Mouse (Mus musculus): ENCODE measurements at regions not wholly inside any gene's neighbourhood (a gene's known extent, or its start where the extent isn't known, plus 50 kb on each side); places are given as distances from the start of the nearest gene placed in this dataset.

DNA sequence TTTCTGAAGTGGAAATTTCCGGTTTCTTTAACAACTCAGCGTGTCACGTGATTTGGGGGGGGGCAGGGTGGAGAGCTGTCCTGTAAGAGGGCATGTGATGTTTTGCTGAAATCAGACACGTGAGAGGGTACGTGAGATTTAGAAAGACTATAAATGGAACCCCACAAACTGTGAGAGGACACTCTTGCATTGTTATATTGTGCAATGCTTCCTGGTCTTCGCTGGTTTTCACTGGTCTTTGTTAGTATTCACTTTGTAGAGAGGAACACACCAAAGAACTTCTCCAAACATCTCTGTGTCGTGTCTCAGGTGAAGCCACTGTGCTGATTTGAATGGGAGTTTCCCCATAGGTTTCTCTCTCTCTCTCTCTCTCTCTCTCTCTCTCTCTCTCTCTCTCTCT is 163.2 kb upstream of the Jun start:
- no peak for DNase-seq (ENCODE audit: low spot score)

DNA sequence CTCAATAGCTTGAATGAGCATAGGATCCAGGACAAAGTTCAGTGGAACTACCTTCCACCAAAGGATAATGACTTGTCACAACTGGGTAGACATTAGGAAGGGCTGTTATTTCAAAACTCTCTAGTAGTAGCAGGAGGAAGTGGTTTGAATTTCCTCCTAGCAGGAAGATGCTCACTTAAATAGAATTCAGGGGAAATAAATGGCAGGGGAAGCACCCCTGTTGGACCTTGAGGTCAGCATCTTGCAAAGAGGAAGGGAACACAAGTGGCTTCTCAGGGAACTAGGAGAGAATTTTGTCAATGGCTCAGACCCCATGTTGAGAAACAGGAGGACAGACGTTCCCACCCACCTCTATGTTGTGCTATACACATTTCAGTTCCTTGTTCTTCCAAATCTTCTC is 178.4 kb upstream of the Jun start:
- DNase-seq (ENCODE audit: low spot score) = no peak

DNA sequence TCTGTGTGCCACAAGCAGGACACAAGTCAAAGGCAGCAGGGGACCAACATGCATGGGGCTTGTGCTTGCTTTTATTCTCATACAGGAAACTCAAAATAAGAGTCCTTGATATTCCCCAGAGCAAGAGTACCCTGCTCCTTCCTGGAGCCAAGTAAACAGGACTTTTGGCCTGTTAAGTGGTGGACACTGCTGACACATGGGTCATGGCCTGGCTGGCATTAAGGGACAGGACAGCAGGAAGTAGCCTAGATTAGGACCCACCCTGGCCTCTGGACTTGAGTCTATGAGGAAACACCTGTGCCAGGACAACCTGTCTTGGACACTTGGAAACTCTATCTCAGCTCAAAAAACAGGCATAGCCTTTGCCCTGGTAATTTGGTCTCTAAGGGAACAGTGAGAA is 181.0 kb upstream of the Jun start:
- DNase-seq (ENCODE audit: low spot score) = no peak

DNA sequence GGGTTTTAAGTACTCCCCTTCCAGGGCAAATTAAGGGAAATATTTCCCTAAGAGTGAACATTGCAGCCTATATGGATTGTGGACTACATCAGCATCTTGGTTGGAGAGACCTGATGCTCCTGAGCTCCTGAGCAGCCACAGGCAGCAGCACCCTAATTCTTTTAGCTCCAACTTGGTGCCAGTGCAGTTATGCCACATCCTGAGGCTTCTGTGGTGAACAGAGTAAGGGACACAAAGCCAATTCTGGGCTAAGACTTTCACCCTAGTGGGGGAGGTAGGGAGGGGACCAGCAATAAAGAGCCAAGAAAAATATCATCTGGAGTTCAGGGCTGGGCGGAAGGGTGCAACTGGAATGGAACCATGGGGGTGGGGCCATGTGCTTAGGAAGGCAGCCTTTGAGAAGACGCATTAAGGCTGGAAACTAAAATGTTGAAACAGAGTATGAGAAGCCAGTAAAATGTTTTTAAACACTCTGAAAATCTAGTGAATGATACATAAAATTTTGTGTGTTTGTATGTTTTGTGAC is 182.1 kb upstream of the Jun start:
- no peak for DNase-seq (ENCODE audit: low spot score)

DNA sequence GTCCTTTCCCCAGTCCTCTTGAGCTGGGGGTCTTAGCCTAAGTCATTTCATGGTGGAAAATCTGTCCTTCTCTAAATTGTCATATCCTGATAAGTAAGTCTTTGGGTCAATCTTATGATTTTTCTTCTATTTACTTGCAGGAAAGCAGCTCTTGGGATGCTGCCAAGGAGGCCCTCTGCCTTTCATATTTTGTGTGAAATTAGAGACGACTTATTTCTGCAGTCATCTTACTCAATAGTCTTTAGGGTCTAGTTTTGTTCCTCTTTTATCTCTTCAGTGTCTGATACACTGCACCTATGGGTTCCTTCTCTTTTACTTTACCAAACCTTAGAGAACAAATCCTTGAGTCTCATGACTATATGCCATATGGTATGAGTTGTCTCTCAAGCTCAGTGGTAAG is 196.0 kb upstream of the Jun start:
- no peak for DNase-seq (ENCODE audit: low spot score)

DNA sequence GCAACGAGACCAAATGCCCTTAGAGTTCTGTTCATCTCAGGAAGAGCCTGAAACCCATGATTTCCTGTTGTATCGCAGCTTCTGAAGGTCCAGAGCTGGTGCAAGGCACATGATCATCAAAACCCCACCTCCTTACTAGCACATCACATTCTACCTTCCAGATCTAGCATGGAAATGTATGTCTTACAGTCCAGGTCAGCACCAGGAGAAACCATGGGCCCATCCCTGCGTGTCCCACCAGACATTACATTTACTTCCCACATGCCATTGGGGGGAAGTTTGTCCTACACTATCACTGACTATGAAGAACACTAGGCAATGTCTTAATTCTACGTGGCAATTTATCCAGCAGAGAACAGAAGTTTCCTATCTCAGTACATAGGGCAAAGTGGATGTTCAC is 197.0 kb upstream of the Jun start:
- no peak for DNase-seq (ENCODE audit: low spot score)

DNA sequence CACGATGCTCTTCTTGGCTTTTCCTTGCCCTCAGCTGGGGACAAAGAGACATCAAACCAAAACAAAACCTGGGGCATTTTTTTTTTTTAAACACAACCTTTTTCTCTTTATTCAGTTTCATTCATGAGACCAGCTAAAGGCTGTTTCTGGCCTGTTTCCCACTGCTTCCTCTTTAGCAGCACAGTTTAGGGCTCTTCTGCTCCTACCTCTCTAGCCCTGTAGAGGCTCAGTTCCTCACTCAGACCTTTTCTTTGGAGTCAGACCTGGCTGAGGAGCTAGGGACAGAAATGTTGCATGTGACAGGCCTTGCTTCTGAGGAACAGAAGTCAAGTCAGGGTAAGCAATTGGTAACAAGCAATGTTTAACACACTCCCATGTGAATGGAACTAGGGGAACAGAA is 198.1 kb upstream of the Jun start:
- DNase-seq (ENCODE audit: low spot score) = no peak

DNA sequence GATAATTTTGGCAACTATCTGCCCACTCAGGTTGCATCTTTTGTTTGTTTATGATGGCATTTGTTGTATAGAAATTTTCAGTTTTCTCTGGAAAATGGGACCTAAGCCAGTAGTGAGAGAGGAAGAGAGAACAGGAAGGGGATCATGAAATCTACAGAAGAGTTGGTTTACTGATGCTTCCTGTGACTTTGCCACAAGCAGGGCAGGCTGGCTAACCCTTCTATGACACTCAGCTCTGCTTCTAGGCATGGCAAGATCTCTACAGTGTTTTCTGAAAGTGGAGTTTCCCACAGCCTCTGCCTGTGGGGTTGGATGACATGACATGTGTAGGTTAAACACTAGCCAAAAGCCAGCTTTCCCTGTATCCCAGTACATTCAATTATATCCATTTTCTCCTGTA is 217.7 kb upstream of the Jun start:
- no peak for DNase-seq (ENCODE audit: low spot score)

DNA sequence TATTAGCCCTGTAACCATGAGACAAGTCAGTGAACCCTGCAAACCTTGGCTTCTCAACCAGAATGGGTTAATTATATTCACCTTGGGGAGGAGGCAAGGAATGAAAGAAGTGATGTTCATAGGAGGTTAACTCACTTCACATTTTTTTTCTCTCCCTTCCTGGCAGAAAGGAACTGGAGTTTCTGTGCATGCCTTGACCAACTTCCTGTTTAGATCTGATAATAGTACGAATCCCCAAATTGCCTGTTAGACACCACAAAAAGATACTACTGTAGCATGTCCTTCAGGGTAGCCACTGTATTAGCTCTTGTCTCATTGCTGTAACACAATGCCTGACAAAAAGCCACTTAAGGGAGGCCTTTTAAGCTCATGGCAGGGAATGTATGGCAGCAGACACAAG is 218.4 kb upstream of the Jun start:
- no peak for DNase-seq (ENCODE audit: low spot score)

DNA sequence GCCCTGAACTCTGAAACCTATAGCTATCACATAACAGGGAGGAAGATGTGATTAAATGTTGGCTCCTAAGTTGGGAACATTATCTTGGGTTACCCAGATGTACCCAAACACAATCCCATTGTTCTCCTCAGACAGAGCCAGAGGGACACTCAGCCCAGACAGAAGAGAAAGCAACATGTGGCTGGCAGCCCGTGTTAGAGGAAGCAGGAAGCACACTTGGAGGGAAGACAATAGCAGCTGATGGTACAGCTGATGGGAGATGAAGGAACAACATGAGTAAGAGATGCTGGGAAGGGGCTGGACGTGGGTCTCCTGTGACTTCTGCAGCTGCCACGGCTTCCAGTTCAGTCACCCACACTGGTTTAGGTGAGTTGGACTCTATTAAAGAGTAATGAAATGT is 224.2 kb upstream of the Jun start:
- no peak for DNase-seq (ENCODE audit: low spot score)

DNA sequence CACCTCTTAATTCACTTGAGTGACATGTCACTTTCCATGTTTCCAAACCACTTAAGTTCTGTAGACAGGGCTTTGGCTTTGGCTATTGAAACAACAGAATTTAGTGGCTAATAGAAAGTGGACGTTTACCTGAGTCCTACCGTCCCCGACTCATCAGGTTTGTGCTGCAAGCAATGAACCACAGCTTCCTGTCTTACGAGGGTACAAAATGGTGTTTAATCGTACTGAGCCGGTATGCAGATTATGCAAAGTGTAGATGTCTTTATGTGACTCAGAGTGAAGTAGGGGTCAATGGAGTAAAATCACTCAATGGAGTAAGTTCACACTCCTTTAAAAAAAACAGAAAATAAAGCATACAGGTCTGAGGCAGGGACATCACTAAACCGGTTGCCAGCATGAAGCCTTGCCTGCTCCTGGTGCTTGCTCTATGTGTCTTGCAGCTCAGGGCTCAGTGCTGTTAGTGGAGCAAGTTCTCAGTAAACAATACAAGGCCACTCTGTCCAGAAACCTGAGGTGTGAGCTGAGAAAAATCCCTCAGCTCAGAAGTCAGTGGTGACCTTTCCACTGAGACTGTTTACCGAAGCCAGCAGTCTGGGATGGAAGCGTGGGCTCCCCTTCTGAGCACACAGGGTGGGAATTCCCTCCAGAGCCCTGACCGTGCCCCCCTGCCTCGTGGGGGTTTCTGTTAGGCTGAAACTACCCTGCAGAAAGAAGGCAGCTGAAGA is 226.1 kb upstream of the Jun start:
- DNase-seq (ENCODE audit: low spot score) = no peak

DNA sequence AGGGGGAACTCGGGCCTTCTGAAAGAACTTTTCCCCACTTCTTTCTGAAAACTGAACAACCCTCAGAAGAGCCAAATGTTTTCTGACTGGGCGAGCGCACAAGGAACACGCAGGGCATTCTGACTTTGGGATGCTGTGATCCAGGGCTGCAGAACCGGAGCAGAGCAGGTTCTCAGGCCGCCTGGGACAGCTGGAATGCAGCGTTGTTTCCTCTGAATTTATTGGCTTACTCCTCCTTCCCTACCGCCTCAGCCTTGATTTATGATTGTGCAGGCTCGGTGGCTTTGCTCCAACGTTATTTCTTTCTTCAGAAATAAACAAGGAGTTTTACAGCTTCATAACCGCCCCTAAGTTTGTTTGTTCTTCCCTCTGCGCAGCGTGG is 226.7 kb upstream of the Jun start:
- DNase-seq (ENCODE audit: low spot score) = peak; percentile 53

DNA sequence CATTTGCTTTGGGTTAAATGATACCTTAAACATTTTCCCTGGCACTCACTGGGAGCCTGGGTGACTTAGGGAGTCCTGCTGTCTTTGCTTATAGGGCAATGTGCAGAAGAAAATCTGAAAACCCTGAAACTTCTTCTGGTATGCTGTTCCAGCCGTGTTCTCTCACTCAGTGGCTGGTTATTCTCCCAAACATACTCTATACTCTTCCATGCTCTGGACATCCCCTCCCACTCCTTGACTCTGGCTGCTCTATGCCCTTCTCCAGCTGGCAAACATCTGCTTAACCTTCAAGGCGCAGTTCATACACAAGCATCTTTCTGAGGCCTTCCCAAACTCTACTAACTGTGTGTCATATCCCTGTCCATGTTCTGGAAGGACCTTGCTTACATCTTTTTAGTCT is 227.2 kb upstream of the Jun start:
- DNase-seq (ENCODE audit: low spot score) = no peak

DNA sequence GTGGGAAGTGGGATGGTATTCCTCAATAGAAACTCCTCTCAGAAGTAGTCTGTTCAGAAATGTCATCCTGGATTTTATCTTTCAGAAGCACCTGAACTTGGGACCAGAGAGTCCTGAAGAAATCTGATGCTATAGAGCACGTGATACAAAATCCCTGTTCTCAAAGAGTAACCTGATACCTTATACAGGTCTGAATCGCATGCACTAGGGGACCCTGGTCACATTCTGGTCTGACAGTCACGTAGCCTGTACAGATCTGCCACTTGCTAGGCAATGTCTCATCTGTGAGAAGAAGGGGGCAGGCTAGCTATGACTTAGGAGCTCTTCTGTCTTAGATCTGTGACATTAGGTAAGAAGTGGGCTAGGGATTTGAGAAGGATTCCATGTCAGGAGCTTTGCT is 230.1 kb upstream of the Jun start:
- no peak for DNase-seq (ENCODE audit: low spot score)

DNA sequence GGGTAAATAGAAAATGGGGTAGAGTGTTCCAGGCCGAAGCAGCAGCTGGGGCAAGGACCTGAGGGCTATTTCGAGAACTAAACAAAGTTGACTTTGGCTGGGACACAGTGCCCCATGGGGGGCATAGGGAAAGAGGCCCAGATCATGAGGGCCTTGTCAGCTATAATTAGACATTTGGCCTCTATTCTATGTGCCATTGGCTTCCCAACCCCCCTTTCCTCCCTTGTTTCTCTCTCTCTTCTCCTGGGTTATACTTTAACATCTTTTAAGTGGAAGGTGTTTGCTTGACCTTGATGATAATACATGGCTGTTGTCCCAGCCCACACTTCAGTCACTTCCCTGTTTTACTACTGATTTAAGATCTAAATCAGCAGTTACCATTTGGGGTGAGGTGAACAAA is 231.8 kb upstream of the Jun start:
- DNase-seq (ENCODE audit: low spot score) = no peak

DNA sequence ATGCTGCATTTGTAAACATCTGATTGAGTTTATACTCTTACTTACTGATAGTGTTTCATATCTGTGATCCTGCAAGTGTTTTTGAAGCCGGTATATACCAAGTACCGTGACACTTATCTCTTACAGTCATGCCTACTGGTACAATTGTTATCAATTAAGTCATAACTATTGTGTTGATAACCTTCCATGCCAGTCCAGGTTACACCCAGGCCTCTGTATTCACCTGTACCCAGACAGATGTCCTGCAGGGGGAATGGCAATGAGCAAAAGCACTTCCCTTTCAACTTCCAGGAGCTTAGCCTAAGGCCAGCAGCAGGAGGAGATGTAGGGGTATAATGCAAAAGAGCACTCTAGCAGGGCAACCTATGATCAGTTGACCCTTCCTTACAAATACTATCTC is 232.2 kb upstream of the Jun start:
- DNase-seq (ENCODE audit: low spot score) = no peak

DNA sequence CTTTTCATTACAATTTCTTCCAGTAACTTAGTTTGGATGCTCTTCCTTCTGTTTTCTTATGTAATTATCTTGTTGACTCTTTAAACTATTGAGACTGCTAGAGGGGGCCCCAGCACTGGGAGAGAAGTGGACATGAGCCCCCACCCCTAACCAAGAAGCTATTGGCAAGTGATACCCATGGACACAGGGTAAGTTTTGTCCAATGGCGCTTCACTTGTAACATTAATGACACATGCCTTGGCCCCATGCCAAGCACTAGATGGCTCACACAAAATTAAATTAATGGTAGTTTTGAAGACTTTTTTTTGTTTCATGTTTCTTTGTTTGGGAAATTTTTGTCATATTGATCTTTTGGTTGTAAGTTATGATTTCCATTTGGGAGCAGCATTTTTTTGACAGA is 232.7 kb upstream of the Jun start:
- no peak for DNase-seq (ENCODE audit: low spot score)

DNA sequence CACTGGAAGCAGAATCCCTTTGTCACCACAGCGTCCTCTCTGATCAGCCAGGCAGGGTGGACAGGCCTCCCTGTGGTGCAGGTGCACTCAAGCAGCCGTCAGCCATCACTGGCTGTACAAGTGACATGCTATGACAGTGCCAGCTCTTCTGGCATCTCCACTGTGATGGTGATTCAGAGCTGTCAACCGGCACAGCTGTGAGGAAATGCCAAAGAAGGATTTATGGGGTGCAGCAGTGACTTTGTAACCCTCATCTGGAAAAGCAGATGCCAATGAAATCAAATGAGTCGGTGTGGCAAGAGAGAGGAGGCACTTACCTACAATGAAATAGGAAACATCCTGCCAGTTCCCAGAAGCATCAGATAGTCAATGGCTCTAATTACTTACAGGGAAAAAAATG is 238.3 kb upstream of the Jun start:
- DNase-seq (ENCODE audit: low spot score) = no peak

DNA sequence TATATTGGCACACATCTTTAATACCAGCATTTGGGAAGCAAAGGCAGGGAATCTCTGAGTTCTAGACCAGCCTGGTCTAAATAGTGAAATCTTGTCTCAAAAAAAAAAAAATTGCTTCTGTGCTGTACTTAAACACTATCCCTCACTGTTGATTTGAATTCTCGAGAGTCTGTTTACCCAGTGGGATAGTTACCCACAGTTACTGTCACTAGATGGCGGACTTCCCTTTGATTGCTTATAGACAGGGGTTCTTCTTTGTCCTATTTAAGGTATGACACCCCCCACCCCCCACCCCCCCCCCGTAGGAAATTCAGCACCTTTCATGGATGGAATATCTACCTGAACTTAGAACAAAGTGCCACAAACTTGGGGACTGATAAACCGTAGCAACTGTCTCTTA is 242.1 kb upstream of the Jun start:
- DNase-seq (ENCODE audit: low spot score) = no peak

DNA sequence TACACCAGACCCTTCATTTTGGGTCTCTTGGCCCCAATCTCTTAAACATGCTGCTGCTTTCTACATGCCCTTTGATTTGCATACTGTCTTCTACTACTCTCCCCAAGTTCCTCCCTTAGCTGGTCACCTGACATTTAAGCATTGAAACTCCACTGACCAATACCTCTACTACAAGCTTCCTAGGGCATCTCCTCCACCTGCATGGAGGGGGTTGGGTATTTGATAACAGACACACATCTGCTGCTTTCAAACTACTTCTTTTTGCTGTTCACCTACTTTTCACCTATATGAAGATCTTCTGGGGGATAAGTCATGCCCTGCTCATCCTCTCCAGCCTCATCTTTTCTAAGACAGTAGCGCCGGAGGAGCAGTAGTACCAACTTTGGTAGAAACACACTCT is 249.9 kb upstream of the Jun start:
- DNase-seq (ENCODE audit: low spot score) = no peak

DNA sequence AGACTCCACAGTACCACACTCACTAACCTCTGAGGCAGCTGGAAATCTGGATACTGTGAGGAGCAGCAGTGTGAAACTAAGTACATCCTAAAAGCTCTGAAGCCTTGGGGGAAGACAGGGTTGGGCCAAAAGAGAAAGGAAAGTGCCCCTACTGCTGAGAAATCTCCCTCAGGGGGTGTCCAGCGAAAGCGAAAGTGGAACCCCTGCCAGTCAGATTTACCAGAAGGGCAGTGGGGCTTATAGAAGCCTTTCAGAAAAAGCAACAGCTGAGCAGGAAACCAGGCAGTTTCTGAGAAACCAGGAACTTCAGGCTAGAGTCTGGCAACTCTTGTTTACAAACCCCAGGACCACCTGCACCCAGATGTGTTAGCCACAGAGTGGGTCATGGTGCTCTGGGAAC is 251.3 kb upstream of the Jun start:
- DNase-seq (ENCODE audit: low spot score) = no peak

DNA sequence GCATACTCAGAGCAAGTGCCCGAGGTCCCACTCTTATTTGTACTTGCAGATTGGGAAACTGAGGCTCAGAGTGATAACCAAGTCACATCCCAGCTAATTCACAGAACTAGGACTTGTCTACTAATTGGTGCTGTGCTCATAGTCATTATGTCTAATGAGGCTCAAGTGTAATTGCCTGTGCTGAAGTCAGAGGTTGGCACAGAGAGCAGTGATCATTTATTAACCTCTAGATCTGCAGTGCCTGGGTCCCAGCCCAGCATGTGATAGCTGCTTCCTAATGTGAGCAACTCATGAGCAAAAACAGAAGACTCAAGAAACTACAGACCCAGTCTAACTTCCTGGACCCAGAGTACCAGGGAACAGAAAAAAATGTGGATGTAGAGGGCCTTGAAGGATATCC is 252.0 kb upstream of the Jun start:
- DNase-seq (ENCODE audit: low spot score) = no peak

DNA sequence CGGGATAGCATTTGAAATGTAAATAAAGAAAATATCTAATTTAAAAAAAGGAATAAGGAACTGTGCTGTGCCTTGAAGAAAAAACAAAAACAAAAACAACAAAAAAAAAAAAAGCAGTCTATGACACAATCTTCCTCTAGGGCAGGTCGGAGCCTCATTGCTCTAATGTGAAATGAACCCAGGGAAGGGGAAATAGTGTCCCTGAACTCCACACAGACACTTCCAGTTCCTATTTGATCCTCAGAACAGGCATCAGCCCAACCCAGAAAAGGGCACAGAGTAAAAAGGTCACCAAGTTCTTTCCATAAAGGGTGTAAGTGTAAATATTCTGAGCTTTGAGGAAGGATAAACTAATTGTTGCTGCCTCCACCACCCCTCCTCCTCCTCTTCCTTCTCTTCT is 250.2 kb upstream of the Fggy start:
- DNase-seq (ENCODE audit: low spot score) = no peak

DNA sequence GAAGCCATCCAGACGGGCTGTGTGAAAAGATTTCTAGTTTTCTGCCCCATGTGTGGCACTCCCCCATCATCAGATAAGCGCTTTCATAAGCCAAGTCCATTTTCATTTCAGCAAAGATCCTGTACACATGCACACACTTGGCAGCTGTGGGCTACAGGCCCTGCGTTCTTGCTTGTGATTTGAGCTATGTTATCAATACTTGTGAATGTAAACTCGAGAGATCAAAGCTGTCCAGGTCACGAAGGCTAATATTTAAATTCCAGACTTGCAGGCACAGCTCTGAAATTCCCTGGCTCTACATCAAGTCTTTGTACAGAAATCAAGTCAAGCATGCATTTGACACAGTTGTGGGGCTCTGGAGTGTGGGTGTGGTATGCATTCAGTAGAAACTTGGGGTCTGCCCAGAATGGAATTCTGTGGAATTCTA is 248.8 kb upstream of the Fggy start:
- DNase-seq (ENCODE audit: low spot score) = no peak

DNA sequence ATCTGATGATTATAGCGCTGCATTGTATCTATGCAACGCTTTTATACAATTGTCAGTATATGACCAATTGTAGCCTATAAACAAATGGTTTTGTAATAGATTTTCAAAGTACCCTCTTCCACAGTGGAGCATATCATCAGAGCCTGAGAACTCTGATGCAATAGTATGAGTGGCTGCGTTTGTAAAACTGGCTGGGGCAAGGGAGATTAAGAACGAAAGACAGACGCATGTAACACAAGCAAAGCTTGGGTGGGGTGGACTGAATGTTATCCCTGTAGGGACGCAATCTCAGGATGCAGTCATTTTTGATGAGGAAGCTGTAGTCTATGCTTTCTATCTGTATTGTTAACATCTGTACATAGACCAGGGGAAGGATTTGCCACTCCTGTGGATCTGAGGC is 246.9 kb upstream of the Fggy start:
- no peak for DNase-seq (ENCODE audit: low spot score)
